Mouse (Mus musculus): ENCODE results near the gene Ddah2. TPM values are rescaled to one million over a fixed set of nuclear protein-coding genes. Genes with fewer than 3 reads are reported as not detected.
"Not testable (repeated sequence)": the region's sequence is repeated elsewhere in the genome, so short reads cannot be mapped to it uniquely, and the experiment has no call there.

Gene Ddah2
- total and polyA plus RNA-seq, 3 experiments, result 8.6 to 11.1 TPM; not detected in 1

- no peak for TF ChIP-seq UBTF (IDR thresholded peaks at IDR 0.05; ENCODE audit: borderline replicate concordance, insufficient read depth, low read depth, low read length)
- TF ChIP-seq POLR2AphosphoS5 (IDR thresholded peaks at IDR 0.05; ENCODE audit: borderline replicate concordance, low read depth, low read length), result no peak
- TF ChIP-seq ELF1 (IDR thresholded peaks at IDR 0.05; ENCODE audit: low read depth, low read length), result no peak
- no peak for TF ChIP-seq USF1 (IDR thresholded peaks at IDR 0.05; ENCODE audit: low read depth, low read length)
- Histone ChIP-seq H3K36me3 (ENCODE audit: control insufficient read depth in 1 of 2, insufficient read depth in 2 of 2, low read length in 2 of 2) (peaks cover 0 to 11% of the 10 kb centered on the region in 2 experiments; a peak in 2 of 4 replicates), H3K27ac (ENCODE audit: control insufficient read depth, low read depth, low read length) (no peak overlapping the region), H3K79me2 (ENCODE audit: control insufficient read depth, insufficient read depth, low read length, poor library complexity) (peaks cover 10% of the 10 kb centered on the region), H3K27me3 (ENCODE audit: control insufficient read depth in 1 of 2, insufficient read depth in 2 of 2, low read length in 2 of 2) (no peaks in the 10 kb centered on the region), H3K9ac (ENCODE audit: control insufficient read depth, low read depth, low read length, poor library complexity, severe bottlenecking) (no peak overlapping the region), H3K4me1 (ENCODE audit: control insufficient read depth in 1 of 2, insufficient read depth in 2 of 2, low read length in 2 of 2) (peaks cover 3 to 16% of the 10 kb centered on the region in 2 experiments; a peak in 2 of 4 replicates), H3K4me3 (ENCODE audit: control insufficient read depth in 1 of 2, insufficient read depth in 1 of 2, low read depth in 2 of 2, low read length in 2 of 2) (no peak overlapping the region), H3K9me3 (replicated peaks; ENCODE audit: insufficient read depth, low read length) (no peaks in the 10 kb centered on the region)
- DNase-seq (ENCODE audit: low read depth, low spot score), result no peak
Observed at GRCm38 (mm10) chr17:35031272-35031671, 27.6 kb upstream of the Ddah2 start.

GRCm38 (mm10) chr17:35031880-35032279, 27.0 kb upstream of the Ddah2 start:
- no peaks in the 10 kb centered on the region for H3K9me3 ChIP-seq (replicated peaks; ENCODE audit: insufficient read depth, low read length)
- no peak for DNase-seq (ENCODE audit: low read depth, low spot score)
- H3K4me1 ChIP-seq (ENCODE audit: control insufficient read depth in 1 of 2, insufficient read depth in 2 of 2, low read length in 2 of 2), result peaks cover 3 to 12% of the 10 kb centered on the region in 2 experiments; a peak in 2 of 4 replicates
- H3K79me2 ChIP-seq (ENCODE audit: control insufficient read depth, insufficient read depth, low read length, poor library complexity), result peaks cover 4% of the 10 kb centered on the region
- H3K27ac ChIP-seq (ENCODE audit: control insufficient read depth, low read depth, low read length), result no peak overlapping the region
- no peak for TF ChIP-seq UBTF (IDR thresholded peaks at IDR 0.05; ENCODE audit: borderline replicate concordance, insufficient read depth, low read depth, low read length)
- no peak for TF ChIP-seq NRF1 (IDR thresholded peaks at IDR 0.05; ENCODE audit: insufficient read depth, low read depth, low read length, poor library complexity, severe bottlenecking)
- no peak for TF ChIP-seq KAT2A (conservative IDR thresholded peaks at IDR 0.05; ENCODE audit: low read depth, low read length)
- TF ChIP-seq USF2 (IDR thresholded peaks at IDR 0.05; ENCODE audit: borderline replicate concordance in 1 of 2, insufficient read depth in 1 of 2, low read depth in 1 of 2, low read length in 2 of 2), result no peak
- no peak for TF ChIP-seq MAX (IDR thresholded peaks at IDR 0.05; ENCODE audit: low read length)
- TF ChIP-seq GATA1 (IDR thresholded peaks at IDR 0.05; ENCODE audit: low read depth, low read length), result no peak
- no peak for TF ChIP-seq TAL1 (IDR thresholded peaks at IDR 0.05; ENCODE audit: low read length)
- no peak overlapping the region for H3K9ac ChIP-seq (ENCODE audit: control insufficient read depth, low read depth, low read length, poor library complexity, severe bottlenecking)
- peaks cover 0 to 8% of the 10 kb centered on the region in 2 experiments; a peak in 2 of 4 replicates for H3K36me3 ChIP-seq (ENCODE audit: control insufficient read depth in 1 of 2, insufficient read depth in 2 of 2, low read length in 2 of 2)
- no peaks in the 10 kb centered on the region for H3K27me3 ChIP-seq (ENCODE audit: control insufficient read depth in 1 of 2, insufficient read depth in 2 of 2, low read length in 2 of 2)
- no peak overlapping the region for H3K4me3 ChIP-seq (ENCODE audit: control insufficient read depth in 1 of 2, insufficient read depth in 1 of 2, low read depth in 2 of 2, low read length in 2 of 2)

DNA sequence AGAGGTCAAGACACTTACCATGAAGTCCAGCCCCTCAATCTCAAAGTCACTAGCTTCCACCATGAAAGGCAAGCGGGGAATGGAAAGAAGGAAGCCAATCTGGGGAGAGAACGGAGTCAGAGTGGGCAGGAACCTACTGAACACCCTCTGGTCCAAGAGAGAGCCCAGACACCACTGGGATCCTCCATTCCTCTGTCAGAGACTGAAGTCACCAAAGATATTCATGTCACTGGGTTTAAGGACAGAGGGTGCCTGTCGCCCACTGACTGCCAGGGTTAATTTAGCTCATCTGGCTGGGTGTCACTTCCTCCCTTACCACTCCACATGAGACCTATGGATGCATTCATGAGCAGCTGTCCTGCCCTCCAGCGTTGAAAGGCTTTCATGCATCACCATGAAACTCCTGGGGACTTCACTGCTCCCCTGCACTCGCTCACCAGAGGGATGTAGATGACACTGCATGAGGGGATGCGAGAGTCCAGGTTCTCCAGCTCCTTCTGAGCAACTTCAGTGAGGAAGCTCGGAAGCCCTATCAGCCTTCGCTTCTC, 26.4 kb upstream of the Ddah2 start:
- H3K27ac ChIP-seq (ENCODE audit: control insufficient read depth, low read depth, low read length), result no peak overlapping the region
- H3K4me3 ChIP-seq (ENCODE audit: control insufficient read depth in 1 of 2, insufficient read depth in 1 of 2, low read depth in 2 of 2, low read length in 2 of 2), result no peak overlapping the region
- no peaks in the 10 kb centered on the region for H3K27me3 ChIP-seq (ENCODE audit: control insufficient read depth in 1 of 2, insufficient read depth in 2 of 2, low read length in 2 of 2)
- no peak overlapping the region for H3K9ac ChIP-seq (ENCODE audit: control insufficient read depth, low read depth, low read length, poor library complexity, severe bottlenecking)
- H3K4me1 ChIP-seq (ENCODE audit: control insufficient read depth in 1 of 2, insufficient read depth in 2 of 2, low read length in 2 of 2), result peaks cover 3 to 12% of the 10 kb centered on the region in 2 experiments; a peak in 2 of 4 replicates
- peaks cover 2% of the 10 kb centered on the region for H3K79me2 ChIP-seq (ENCODE audit: control insufficient read depth, insufficient read depth, low read length, poor library complexity)
- H3K36me3 ChIP-seq (ENCODE audit: control insufficient read depth in 1 of 2, insufficient read depth in 2 of 2, low read length in 2 of 2), result peaks cover 0 to 8% of the 10 kb centered on the region in 2 experiments; a peak in 2 of 4 replicates
- DNase-seq (ENCODE audit: low read depth, low spot score), result no peak
- H3K9me3 ChIP-seq (replicated peaks; ENCODE audit: insufficient read depth, low read length), result no peaks in the 10 kb centered on the region
- TF ChIP-seq USF1 (IDR thresholded peaks at IDR 0.05; ENCODE audit: low read depth, low read length) (no peak), ZNF384 (IDR thresholded peaks at IDR 0.05; ENCODE audit: low read depth, low read length) (no peak), SMC3 (IDR thresholded peaks at IDR 0.05; ENCODE audit: low read depth, low read length) (no peak), TBP (IDR thresholded peaks at IDR 0.05; ENCODE audit: low read depth, low read length) (no peak), ELF1 (IDR thresholded peaks at IDR 0.05; ENCODE audit: low read depth, low read length) (no peak), USF2 (IDR thresholded peaks at IDR 0.05; ENCODE audit: borderline replicate concordance in 1 of 2, insufficient read depth in 1 of 2, low read depth in 1 of 2, low read length in 2 of 2) (no peak), MAZ (IDR thresholded peaks at IDR 0.05; ENCODE audit: low read depth, low read length) (no peak), HCFC1 (IDR thresholded peaks at IDR 0.05; ENCODE audit: low read depth, low read length) (no peak), ETS1 (IDR thresholded peaks at IDR 0.05; ENCODE audit: low read depth, low read length) (no peak), CHD2 (IDR thresholded peaks at IDR 0.05; ENCODE audit: low read length) (no peak), BHLHE40 (IDR thresholded peaks at IDR 0.05; ENCODE audit: borderline replicate concordance, low read depth, low read length) (no peak)

DNA sequence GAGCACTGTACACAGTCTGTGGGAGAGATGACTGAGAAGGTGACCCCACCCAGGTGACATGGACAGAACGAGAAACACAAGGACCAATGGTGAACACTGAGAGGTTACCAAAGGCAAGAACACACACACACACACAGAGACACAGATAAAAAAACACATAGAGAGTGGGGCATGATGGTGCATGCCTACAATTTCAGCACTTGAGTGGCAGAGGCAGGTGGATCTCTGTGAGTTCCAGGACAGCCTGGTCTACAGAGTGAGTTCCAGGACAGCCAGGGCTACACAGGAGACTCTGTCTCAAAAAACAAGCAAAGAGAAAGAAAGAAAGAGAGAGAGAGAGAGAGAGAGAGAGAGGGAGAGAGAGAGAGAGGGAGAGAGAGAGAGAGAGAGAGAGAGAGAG, 25.1 kb upstream of the Ddah2 start:
- not testable (repeated sequence) for H3K4me3 ChIP-seq (ENCODE audit: control insufficient read depth in 1 of 2, insufficient read depth in 1 of 2, low read depth in 2 of 2, low read length in 2 of 2); H3K79me2 ChIP-seq (ENCODE audit: control insufficient read depth, insufficient read depth, low read length, poor library complexity); H3K9me3 ChIP-seq (replicated peaks; ENCODE audit: insufficient read depth, low read length); H3K4me1 ChIP-seq (ENCODE audit: control insufficient read depth in 1 of 2, insufficient read depth in 2 of 2, low read length in 2 of 2); DNase-seq (ENCODE audit: low read depth, low spot score); H3K27ac ChIP-seq (ENCODE audit: control insufficient read depth, low read depth, low read length); H3K36me3 ChIP-seq (ENCODE audit: control insufficient read depth in 1 of 2, insufficient read depth in 2 of 2, low read length in 2 of 2); H3K27me3 ChIP-seq (ENCODE audit: control insufficient read depth in 1 of 2, insufficient read depth in 2 of 2, low read length in 2 of 2); H3K9ac ChIP-seq (ENCODE audit: control insufficient read depth, low read depth, low read length, poor library complexity, severe bottlenecking)

Data from MEL (cell line).